Mouse (Mus musculus) G1E-ER4 (cell line): ENCODE data around the gene Tctex1d2. TPM values are rescaled to one million over a fixed set of nuclear protein-coding genes. Genes with fewer than 3 reads are reported as not detected.

Source experiments
- GATA1 ChIP-seq: IDR thresholded peaks from one replicate; pipeline ENCODE4 v1.8.0; 2012; ENCODE audit warnings: low read length, inconsistent platforms
- polyA plus RNA-seq: library from polyadenylated mRNA; stranded (reverse); fragments of >175 nt; gene quantifications from 2 replicates; pipeline ENCODE4 v1.2.3, GENCODE M21; 2012

Gene Tctex1d2
- polyA plus RNA-seq, result 0.08 and 0.10 TPM in 2 replicates

DNA sequence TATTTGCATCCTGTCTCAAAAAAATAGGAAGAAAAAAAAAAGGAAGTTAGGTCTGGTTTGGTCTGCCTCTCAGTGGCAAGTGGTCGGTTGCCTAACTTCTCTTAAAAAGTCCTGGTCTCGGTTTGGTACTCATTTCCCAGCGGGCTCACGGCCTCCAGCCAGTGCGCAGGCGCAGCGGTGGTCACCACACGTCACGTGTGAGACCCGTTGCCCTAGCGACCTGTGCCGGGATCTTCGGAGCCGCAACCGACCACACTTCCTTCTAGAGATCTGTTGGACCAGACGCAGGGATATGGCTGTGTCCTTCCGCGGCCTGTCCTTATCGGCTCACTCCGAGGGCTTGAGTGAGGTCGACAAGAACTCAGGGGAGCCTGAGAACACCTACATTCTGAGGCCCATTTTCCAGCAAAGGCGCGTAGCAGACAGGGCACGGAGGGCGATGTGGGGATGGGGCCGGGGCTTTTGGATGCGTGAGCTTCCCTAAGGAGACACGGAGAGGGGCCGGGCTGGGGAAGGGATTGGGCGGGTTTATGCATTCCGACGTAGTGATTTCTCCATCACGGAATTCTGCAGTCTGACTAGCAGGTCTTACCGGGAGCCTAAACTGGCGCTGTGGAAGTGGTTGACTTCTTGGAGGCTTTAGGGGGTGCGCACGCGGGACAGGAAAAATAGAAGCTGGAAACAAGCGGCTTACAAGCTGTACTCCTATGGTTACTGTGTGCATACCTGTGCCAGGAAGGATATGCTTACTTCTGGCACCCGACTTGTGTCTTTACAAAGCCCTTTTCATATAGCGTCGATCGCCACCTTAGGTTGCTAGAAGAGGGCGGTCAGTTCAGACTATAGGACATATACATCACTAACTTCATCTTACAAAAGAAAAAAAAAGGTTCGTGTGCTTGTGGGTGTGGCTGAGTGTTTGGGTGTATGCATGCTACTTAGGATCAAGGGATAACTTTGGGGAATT, at the start of gene Tctex1d2:
Tctex1d2 (plus strand) TSS at position 186 of the 967 bp plus-strand sequence.
- TF ChIP-seq GATA1, result no peak

DNA sequence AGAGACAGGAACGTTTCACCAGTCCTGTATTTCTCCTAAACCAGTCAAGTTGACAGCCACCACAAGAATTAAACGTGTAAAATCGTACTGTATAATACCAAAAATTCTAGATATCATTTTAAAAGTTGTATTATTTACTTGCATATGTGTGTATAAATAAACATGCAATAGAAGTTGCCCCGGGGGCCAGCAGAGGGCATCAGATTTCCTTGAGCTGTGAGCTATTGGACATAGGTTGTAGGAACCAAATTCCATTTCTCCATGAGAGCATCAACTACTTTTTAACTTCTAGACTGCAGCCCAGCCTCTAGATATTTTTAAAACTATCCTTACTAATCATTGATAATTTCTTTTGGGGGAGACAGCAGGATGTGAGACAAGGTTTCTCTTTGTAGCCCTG, 48.2 kb upstream of the Tctex1d2 start:
- no peak for TF ChIP-seq GATA1

DNA sequence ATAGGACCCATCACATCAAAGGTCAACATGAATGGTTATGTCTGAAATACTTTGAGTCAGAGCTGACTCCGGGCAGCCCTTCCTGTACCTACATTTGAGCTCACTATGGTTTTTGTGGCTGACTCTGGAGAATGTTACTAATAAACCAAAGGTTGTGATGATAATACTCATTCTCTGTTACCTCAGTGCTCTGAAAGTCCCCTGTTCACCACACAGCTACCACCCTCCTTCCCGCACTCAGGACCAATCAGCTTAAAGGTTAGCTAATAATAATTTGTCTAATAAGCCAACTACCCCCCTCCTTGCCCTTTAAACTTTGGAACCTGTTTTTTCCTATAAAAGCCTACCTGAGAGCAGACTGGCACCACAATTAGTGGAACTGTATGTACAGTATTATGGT, 39.9 kb upstream of the Tctex1d2 start:
- no peak for TF ChIP-seq GATA1

DNA sequence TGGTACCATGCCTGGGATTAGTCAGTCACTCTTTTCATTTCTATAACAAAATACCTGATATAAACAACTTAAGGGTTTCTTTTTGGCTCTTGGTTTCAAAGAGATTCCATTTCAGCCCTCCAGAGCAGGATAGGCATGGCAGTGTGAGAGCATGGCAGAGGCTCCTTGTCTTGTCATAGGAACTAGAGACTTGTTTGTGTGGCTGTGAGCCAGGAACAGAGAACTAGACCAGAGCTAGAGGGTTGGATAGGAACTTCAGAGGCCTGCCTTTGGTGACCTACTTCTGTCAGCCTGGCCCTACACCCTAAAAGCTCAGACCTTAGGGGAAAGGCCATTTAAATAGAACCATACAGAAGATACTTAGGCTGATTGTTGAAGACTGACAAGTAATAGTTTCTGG, 36.6 kb upstream of the Tctex1d2 start:
- no peak for TF ChIP-seq GATA1

DNA sequence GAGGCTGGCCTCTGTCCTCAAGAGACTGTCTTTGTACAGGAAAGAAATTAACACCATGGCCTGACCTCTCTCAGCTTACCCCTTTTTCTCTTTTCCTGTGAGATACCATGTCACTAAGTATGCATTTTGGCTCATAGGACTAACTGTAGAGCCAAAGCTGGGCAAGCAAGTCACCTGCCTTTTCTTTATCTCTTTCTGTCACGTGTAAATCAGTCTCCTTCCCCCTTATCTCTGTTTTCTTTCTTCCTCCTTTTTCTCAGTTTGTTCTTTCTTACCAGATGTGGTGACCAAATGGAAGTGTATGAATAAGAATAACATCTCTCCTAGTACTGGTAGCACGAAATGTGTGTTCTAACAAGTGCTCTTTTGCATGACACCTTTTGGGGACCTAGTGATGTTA, 34.6 kb upstream of the Tctex1d2 start:
- TF ChIP-seq GATA1, result no peak

DNA sequence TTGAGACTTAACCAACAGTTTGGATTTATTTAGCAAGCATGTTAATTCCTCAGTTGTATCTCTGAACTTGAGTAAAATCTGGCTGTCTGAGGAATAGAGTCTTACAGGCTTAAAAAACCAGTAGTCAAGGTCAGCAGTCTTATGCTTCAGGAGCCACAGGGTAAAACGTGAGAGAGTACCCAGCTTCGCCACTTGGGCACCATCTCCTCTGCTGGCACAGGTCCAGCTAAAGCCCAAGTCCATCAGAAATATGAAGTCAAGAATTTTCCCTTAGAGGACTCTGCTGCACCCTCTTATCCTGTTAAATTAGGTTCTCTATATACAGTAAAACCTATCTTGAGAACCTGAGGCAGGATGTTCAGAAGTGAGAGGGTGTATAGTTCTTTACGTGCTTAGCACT, 32.7 kb upstream of the Tctex1d2 start:
- no peak for TF ChIP-seq GATA1

DNA sequence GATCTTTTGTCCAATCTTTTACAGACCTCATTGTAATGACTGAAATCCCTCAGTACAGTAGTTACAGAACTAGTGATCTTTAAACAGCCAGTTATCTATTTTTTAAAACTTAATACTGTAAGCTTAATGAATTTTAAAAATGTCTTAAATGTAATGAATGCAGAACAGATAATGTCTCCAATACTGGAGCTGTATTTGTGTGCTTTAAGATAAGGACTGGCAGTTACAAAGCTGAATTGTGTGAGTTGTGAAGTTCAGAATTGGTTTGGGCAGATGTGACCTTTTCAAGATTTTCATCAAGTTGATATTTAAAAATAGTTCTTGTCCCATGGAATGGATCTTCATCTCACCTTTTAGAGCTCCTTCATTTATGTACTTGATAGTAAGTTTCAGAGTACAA, 30.5 kb upstream of the Tctex1d2 start:
- no peak for TF ChIP-seq GATA1

DNA sequence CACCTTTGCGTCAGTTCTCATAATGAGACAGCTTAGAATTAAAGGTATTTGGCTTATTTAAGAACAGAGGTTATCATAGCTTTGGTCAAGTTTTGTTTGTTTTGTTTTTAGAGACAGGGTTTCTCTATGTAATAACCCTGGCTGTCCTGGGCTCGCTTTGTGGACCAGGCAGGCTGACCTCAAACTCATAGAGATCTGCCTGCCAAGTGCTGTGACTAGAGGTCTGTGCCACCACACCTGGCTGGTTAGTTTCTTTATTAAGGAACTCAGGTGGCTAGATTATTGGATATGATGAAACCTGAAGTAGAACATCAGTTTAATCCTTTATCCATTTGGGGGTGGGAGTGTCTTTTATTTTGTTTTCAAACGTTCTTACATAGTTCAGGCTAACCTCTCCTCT, 29.7 kb upstream of the Tctex1d2 start:
- TF ChIP-seq GATA1, result no peak

DNA sequence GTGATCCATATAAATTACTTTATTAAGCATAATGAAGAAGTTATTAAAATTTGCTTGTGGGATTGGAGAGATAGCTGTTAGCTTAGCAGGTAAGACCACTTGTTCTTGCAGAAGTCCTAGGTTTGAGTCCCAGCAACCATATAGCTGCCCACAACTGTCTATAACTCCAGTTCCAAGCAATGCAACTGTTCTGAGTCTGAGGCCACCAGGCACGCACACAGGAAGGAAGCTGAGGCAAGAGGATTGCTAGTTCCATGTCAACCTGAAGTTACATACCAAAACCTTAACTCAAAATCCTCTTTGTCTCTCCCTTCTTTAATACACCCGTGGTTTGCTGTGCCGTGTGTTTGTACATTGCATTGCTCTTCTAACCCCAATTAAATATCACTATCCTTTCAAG, 28.6 kb upstream of the Tctex1d2 start:
- TF ChIP-seq GATA1, result no peak

DNA sequence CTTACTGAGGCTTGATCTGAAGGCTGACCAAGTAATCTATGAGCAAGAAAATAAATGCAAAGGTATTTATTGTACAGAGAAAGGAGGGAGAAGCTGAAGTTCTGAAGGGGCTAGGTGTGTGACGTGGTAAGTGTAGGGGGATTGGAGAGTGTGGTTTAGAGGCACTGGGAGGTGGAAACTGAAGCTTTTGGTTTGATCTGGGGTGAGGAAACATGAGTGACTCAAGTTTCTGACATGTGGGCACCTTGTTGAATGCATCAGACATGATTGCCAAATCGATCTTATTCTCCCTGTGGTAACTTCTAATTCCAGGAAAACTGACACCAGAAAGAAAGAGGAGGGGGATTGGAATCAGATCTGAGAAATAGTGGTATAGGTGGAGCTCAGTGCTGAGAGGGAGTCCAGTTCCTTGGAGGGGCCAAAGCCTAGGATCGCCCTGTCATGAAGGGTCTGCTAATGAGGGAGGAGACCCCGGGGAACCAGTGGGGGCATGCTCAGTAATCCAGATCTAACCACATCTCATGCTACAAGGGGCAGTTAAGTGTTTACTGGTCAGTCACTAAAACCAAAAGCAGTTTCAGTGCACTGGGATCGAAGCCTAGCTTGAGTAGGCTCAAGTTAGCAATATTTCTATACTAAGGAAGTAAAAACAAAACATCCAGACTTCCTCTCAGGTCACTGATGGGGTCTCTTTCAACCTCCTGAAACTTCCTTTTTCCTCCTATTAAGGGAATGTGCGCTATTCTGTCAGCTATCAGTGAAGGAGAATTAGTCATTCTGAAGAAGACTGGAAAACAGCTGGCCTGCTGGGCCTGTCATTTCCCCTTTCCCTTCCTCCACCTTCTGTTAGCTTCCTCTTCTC, 23.6 kb upstream of the Tctex1d2 start:
- no peak for TF ChIP-seq GATA1

DNA sequence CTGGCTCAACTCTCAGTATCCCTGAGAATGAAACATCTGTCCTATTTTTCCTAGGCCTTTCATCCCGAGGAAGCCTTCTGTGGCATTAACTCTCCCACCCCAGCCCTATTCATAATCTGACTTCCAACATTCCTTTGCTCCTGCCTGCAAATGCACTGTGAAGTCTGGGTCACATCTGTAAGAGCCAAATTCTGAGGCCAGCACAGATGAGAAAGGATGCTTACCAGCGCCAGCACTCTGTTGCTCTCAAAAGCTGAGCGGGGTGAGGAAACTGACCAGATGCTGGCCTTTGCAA, 23.0 kb upstream of the Tctex1d2 start:
- TF ChIP-seq GATA1, result no peak

DNA sequence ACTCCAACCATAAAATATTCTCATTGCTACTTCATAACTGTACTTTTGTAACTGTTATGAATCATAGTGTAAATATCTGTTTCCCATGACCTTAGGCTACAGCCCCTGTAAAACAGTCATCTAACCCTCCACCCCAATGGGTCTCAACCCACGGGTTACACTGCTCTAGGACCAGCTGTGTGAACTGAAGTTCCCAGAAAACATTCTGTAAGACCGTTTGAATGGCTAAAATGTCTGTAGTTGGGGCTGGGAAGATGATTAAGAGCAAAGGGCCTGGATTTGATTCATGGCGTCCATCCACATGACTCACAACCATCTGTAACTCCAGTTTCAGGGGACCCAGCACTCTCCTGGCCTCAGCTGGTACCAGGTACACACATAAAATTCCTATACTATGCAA, 21.3 kb upstream of the Tctex1d2 start:
- TF ChIP-seq GATA1, result no peak

DNA sequence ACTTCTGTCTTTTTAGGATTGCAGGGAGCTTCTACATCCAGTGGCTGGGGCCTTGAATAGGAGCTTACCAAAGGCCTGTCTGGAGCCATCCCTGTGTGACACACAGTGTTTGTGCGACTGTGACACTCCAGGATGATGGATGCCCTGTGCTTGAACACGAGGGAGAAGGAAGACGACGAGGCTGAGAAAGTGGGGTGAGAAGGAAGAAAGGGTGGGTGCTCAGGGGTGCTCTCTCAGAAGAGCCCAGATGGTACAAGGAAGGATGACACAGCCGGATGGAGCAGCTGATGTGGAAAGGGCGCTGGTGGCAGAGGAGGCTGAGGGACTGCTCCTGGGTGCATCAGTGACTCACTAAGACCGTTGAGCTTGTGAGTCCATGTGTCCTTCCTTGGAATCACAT, 19.2 kb upstream of the Tctex1d2 start, which contains the start of gene Tm4sf19:
Tm4sf19 (plus strand) TSS at position 240 of the 400 bp plus-strand sequence.
- no peak for TF ChIP-seq GATA1

DNA sequence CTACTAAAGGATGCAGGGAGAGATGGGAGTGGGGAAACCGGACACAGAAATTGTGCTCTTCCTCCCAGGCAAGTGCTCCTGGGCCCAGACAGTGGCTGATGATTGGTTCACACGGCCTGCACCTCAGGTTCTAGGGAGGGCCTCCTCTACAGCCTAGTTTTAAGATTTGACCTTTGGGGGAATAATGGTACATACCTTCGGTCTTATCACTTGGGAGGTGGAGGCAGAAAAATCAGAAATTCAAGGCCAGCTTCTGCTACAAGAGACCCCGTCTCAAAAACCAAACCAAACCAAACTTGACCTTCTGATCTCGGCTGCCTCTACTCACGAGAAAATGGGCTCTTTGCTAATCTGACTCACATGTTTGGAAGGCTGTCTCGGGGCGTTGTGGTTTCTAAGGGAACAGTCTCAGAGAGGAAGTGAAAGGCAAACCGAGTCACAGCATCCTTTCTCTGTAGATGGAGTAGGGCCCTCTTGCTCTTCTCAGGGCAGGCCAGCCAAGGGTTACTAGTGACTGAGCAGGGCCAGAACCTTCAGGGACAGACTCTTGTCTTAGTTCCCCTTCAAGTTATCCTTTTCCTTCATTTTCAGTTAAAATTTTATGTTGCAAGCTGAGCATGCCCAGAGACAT, 18.1 kb upstream of the Tctex1d2 start:
- TF ChIP-seq GATA1, result no peak

DNA sequence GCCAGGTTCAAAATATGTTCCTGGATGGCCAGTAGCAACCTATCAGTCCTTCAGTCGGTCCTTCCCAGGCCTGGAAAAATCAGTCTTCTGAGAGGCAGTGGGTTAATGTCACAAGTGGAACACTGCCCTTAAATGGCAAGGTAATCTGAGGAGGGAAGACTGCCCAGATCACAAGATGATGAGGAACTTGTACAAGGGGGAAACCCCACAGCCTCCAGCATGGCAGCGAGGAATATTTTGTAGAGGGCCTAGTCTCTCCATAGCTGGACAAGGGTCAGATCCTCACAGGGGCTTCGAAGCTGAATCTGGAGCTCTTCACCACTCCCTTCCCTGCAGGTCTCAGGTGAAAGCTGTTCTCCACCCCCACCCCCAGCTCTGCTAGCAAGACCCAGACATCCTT, 16.7 kb upstream of the Tctex1d2 start:
- TF ChIP-seq GATA1, result no peak

DNA sequence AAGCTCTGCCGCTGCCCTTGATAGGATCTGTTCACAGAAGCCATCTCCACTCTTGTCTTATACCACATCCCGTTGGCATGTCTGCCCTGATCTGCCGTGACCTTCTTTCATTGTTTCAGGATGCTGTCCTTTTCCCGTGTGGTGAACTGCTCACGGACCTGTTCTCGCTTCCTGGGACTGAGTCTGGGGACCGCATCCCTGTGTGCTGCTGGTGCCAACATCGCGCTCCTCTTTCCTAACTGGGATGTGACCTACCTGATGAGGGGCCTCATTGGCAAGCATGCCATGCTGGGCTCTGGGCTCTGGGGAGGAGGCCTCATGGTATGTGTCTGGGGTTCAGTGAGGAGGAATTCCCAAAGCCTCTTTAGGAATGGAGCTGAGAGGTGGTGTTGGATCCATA, 13.8 kb upstream of the Tctex1d2 start:
- no peak for TF ChIP-seq GATA1
